Mouse (Mus musculus) small intestine, adult 2 months (tissue): Measurements from ENCODE around the gene Opalin. TPM values are rescaled to one million over a fixed set of nuclear protein-coding genes. Genes with fewer than 3 reads are reported as not detected.

Experiments
- H3K27ac ChIP-seq: fragments of 200-500 bp; 2 replicates; pipeline ENCODE4 v1.5.1; 2012; ENCODE audit warnings: low read depth, low read length, control low read depth, inconsistent platforms; ENCODE audit not compliant: insufficient read depth
- H3K27me3 ChIP-seq: fragments of 200-500 bp; 2 replicates; pipeline ENCODE4 v1.6.1; 2012; ENCODE audit warnings: mild to moderate bottlenecking, moderate library complexity, low read length, inconsistent platforms; ENCODE audit not compliant: control insufficient read depth, insufficient read depth
- H3K36me3 ChIP-seq: fragments of 200-500 bp; 2 replicates; pipeline ENCODE4 v1.6.1; 2012; ENCODE audit warnings: mild to moderate bottlenecking, low read length, control low read depth, inconsistent platforms; ENCODE audit not compliant: control insufficient read depth, insufficient read depth
- H3K4me1 ChIP-seq: fragments of 200-500 bp; 2 replicates; pipeline ENCODE4 v1.6.1; 2012; ENCODE audit warnings: low read length, inconsistent platforms, mixed read lengths; ENCODE audit not compliant: control insufficient read depth, insufficient read depth, insufficient read length
- H3K4me3 ChIP-seq: fragments of 200-500 bp; 2 replicates; pipeline ENCODE4 v1.5.1; 2012; ENCODE audit warnings: low read depth, mild to moderate bottlenecking, control low read depth, inconsistent platforms, low read length, moderate library complexity
- CTCF ChIP-seq: fragments of 200-500 bp; IDR thresholded peaks from 2 replicates; pipeline ENCODE4 v1.5.1; 2012; ENCODE audit warnings: low read depth, mild to moderate bottlenecking, control low read depth, inconsistent platforms, low read length, moderate library complexity, mixed read lengths; ENCODE audit not compliant: insufficient replicate concordance, insufficient read length; ENCODE audit errors: extremely low read depth
- POLR2A ChIP-seq: fragments of 200-500 bp; IDR thresholded peaks from 2 replicates; pipeline ENCODE4 v1.6.1; 2012; ENCODE audit warnings: low read depth, mild to moderate bottlenecking, control low read depth, inconsistent platforms, low read length, moderate library complexity
- WGBS: fragments of 180-500 bp; shearing (Covaris S2); methylation state at CpG from one replicate; pipeline ENCODE4 v1.1.7; 2018; 5-methylcytosine and 5-hydroxymethylcytosine counted together
- polyA plus RNA-seq: library from polyadenylated mRNA; depleted of rRNA; stranded (reverse); fragments of >200 nt; gene quantifications from 2 replicates; pipeline ENCODE4 v1.2.3, GENCODE M21; 2012; rRNA removed

Opalin gene
- polyA plus RNA-seq, 1 experiment: not detected

DNA sequence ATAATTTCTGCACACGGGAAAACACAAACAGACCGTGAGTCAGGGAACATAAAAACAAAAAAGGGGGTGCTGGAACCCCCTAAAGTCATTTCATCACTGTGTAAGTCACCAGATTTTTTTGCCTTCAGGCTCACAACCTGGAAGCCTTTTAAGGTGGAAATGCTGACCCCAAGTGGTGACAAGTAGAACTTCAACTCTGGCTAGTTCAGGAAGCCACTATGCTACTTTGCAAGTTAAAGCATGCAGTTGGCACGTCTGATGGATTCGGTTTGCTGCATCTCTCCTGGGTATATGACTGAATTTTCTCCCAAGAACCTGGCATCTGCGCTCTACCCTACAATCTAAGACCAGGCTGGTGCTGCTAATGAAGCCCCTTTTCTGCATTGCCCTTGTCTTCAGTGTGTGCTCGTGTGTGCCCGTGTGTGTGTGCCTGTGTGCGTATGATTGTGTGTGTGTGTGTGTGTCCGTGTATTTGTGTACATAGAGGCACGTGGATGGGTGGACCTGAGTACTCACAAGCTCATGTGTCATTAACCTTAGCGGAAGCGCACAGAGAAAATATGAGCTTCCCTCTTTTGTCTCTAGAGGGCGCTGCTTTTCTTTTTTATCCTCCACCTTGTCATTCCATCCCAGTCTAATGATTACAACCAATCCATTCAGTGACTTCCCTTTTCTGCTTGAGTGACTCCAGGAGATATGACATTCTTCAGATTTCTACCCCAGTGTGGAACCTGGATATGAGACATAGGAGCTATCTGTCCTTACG lies 60.8 kb downstream of the Opalin start:
- Histone ChIP-seq H3K4me3 (peak overlapping the region; percentile 54), H3K36me3 (no peaks in the 10 kb centered on the region), H3K27ac (no peak overlapping the region), H3K4me1 (peaks cover 19% of the 10 kb centered on the region), H3K27me3 (no peaks in the 10 kb centered on the region)
- TF ChIP-seq CTCF: peak; percentile 54; the same call in 1 of the 2 replicates
- no peak for TF ChIP-seq POLR2A
- 8% methylated on average over 14 of the region's 14 CpGs for WGBS

DNA sequence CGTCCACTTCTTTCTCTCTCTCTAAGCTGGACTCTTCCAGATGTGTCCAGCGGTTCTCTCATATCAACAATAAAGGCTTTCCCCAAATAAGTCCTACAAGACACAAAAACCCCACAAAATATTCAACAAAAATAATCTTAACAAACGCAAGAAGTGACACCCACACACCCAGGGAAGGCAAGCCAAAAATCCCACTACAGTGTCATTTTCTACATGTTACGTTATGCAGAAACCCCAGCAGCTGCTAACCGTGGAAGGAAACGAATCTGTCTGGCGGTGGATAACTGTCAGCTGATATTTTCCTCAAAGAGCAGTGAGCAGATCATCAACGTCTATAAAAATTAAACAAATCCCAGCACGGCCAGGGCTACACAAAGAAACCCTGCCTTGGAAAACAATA lies 62.9 kb downstream of the Opalin start:
- no peaks in the 10 kb centered on the region for H3K27me3 ChIP-seq
- 7% methylated on average over 9 of the region's 9 CpGs for WGBS
- no peak for TF ChIP-seq CTCF
- no peak for TF ChIP-seq POLR2A
- H3K36me3 ChIP-seq: no peaks in the 10 kb centered on the region
- peaks cover 14% of the 10 kb centered on the region for H3K4me1 ChIP-seq
- peak overlapping the region; percentile 49; the same call in 1 of the 2 replicates for H3K27ac ChIP-seq
- H3K4me3 ChIP-seq: no peak overlapping the region

DNA sequence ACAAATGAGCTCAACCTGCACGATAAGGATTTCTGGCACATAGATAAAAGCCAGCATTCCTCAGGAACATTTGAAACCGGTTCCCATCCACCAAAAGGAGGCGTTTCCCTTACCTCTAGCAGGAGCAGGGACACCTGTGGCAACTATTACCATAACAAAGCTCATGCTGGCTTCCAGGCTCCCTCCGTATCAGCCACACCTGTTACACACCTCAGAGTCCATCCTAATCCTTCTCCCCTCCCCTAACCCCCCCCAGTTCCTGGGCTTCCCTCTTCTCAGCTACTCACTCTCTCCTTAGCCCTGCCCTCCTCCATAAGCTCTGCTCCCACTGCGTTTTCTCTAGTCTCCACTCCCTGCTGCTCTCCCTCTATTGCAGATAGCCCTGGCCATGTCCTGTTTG lies 63.3 kb downstream of the Opalin start:
- H3K36me3 ChIP-seq: no peaks in the 10 kb centered on the region
- no peak overlapping the region for H3K4me3 ChIP-seq
- H3K4me1 ChIP-seq: peaks cover 14% of the 10 kb centered on the region
- no peaks in the 10 kb centered on the region for H3K27me3 ChIP-seq
- TF ChIP-seq CTCF (no peak), POLR2A (no peak)
- WGBS: 8% methylated on average over 5 of the region's 5 CpGs
- H3K27ac ChIP-seq: peak overlapping the region; percentile 49

Other genes starting within 250 kb of the Opalin start
- 2.4 and 5.9 TPM in 2 replicates for gene Ccnj, start 245.8 kb downstream of the Opalin start, polyA plus RNA-seq
- 0.08 and 0.32 TPM in 2 replicates for gene Zfp518a, start 182.4 kb downstream of the Opalin start, polyA plus RNA-seq
- gene Blnk, start 82.6 kb downstream of the Opalin start, polyA plus RNA-seq: 9.3 and 9.5 TPM in 2 replicates
- gene Dntt, start 47.8 kb downstream of the Opalin start, polyA plus RNA-seq: not detected in 2 replicates
- gene Tll2, start 129.7 kb upstream of the Opalin start, polyA plus RNA-seq: 0.03 TPM in 1 of 2 replicates, not detected in the other
- 17.7 and 33.5 TPM in 2 replicates for gene Tm9sf3, start 186.9 kb upstream of the Opalin start, polyA plus RNA-seq